Mouse (Mus musculus): ENCODE data around the gene 1700029F12Rik. TPM values are rescaled to one million over a fixed set of nuclear protein-coding genes. Genes with fewer than 3 reads are reported as not detected.

1700029F12Rik gene
- total and polyA plus RNA-seq, 2 experiments from 2014 or later, result not detected

DNA sequence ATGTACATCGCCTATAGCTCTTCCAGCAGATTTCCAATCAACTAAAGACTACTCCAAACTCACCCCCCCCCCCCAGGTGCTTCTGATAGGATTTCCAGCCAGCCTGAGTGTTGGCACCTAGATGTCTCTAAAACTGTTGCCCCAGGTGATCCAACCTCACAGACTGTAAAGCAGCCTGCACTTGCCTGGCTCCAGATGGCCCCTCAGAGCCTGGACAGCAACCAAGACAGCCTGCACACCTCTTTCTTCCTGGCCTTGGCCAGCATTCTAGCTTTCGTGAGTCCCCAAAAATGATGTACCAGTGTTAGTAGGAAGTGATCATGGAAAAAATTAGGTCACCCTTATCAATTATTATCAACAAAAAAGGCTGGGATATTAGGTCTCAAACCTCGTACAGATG, 16.5 kb downstream of the 1700029F12Rik start:
- DNase-seq (ENCODE audit: low spot score), result no peak
- ATAC-seq (ENCODE audit: insufficient read depth, low read depth), result no peak
- WGBS, result 85% methylated on average over 3 of the region's 3 CpGs
- no peak for TF ChIP-seq EP300 (IDR thresholded peaks at IDR 0.05; ENCODE audit: low read depth)
- no peak for TF ChIP-seq CTCF (IDR thresholded peaks at IDR 0.05; ENCODE audit: low read depth)
- Histone ChIP-seq H3K9me3 (replicated peaks; ENCODE audit: control insufficient read depth, low read length) (no peaks in the 10 kb centered on the region), H3K4me3 (ENCODE audit: low read depth, low read length) (no peak overlapping the region), H3K36me3 (replicated peaks; ENCODE audit: control insufficient read depth, insufficient read depth, low read length) (no peaks in the 10 kb centered on the region), H3K27ac (ENCODE audit: low read depth) (no peak overlapping the region), H3K27me3 (ENCODE audit: control insufficient read depth, insufficient read depth, low read length) (no peaks in the 10 kb centered on the region), H3K4me2 (ENCODE audit: low read depth, low read length) (no peak overlapping the region), H3K4me1 (ENCODE audit: control insufficient read depth, insufficient read depth) (no peaks in the 10 kb centered on the region), H3K9ac (replicated peaks; ENCODE audit: low read depth, low read length) (no peak overlapping the region)

DNA sequence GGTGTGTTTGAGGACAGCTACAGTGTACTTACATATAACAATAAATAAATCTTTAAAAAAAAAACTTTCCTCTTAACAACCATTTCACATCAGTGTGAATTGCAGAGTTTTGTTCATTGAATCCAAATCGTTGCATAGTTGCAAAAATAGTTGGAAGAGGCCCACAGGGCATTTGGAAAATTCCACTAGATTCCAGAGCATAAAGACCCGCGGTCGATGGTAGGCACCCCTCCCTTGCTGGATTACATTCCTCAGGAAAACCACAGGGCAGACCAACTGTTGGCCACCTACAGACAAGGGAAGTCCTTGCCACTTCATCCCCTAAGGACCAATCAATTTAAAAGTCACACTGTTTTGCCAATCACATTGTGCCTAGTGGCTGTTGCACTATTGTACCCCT, 19.8 kb downstream of the 1700029F12Rik start:
- no peaks in the 10 kb centered on the region for H3K36me3 ChIP-seq (replicated peaks; ENCODE audit: control insufficient read depth, insufficient read depth, low read length)
- peaks cover 7% of the 10 kb centered on the region for H3K4me1 ChIP-seq (ENCODE audit: control insufficient read depth, insufficient read depth)
- no peaks in the 10 kb centered on the region for H3K27me3 ChIP-seq (ENCODE audit: control insufficient read depth, insufficient read depth, low read length)
- no peak overlapping the region for H3K4me2 ChIP-seq (ENCODE audit: low read depth, low read length)
- no peak overlapping the region for H3K27ac ChIP-seq (ENCODE audit: low read depth)
- WGBS, result 75% methylated on average over 4 of the region's 4 CpGs
- ATAC-seq (ENCODE audit: insufficient read depth, low read depth) (no peak), DNase-seq (ENCODE audit: low spot score) (no peak)
- no peak overlapping the region for H3K4me3 ChIP-seq (ENCODE audit: low read depth, low read length)
- TF ChIP-seq EP300 (IDR thresholded peaks at IDR 0.05; ENCODE audit: low read depth) (no peak), CTCF (IDR thresholded peaks at IDR 0.05; ENCODE audit: low read depth) (no peak)
- no peaks in the 10 kb centered on the region for H3K9me3 ChIP-seq (replicated peaks; ENCODE audit: control insufficient read depth, low read length)
- no peak overlapping the region for H3K9ac ChIP-seq (replicated peaks; ENCODE audit: low read depth, low read length)

DNA sequence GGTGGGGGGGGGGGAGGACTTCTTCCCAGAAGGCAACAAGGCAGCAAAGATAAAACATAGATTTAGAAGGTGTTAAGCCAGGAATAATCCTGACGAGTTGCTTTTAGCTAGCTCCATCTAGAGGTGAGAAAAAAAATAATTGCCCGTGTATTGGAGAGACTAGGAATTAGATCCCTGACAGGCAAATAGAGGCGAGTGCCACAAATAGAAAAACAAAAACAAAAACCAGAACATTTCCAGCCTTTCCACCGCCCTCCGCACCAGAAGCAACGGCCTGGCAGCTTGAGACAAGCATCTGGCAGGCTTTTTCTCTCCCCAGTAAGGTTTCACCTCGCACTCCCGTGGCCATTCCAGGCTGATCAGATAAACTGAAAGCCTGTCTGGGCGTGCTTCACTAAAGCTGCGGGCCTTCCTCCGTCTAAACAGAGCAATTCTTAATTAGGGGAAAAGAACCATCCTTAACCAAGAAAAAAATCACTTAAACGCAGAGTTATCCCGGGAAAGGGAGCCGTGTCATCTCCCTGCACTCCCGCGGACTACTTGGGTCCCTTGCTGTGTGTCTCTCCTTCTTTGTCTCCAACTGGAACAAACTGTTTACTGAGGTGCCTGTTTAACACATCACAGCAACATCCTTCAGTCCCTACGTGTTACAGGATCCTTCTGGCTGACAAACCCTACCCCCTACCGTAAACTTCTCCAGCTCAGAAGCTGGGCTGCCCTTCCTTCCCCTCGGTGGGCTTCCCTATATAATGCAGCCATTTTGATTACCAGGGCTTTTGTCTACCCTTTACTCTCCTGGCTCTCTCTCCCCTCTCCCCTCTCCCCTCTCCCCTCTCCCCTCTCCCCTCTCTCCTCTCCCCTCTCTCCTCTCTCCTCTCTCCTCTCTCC, 25.7 kb downstream of the 1700029F12Rik start:
- peak overlapping the region; percentile 23; the same call in 1 of the 2 replicates for H3K27ac ChIP-seq (ENCODE audit: low read depth)
- H3K4me1 ChIP-seq (ENCODE audit: control insufficient read depth, insufficient read depth), result peaks cover 11% of the 10 kb centered on the region
- H3K4me3 ChIP-seq (ENCODE audit: low read depth, low read length), result peak overlapping the region; percentile 52
- DNase-seq (ENCODE audit: low spot score) (peak; percentile 72), ATAC-seq (ENCODE audit: insufficient read depth, low read depth) (peak; percentile 36; the same call in 1 of the 2 replicates)
- 3% methylated on average over 19 of the region's 19 CpGs for WGBS
- no peaks in the 10 kb centered on the region for H3K27me3 ChIP-seq (ENCODE audit: control insufficient read depth, insufficient read depth, low read length)
- no peak for TF ChIP-seq EP300 (IDR thresholded peaks at IDR 0.05; ENCODE audit: low read depth)
- TF ChIP-seq CTCF (IDR thresholded peaks at IDR 0.05; ENCODE audit: low read depth), result peak; percentile 48; the same call in 1 of the 2 replicates
- H3K9me3 ChIP-seq (replicated peaks; ENCODE audit: control insufficient read depth, low read length), result no peaks in the 10 kb centered on the region
- peak overlapping the region; percentile 92 for H3K4me2 ChIP-seq (ENCODE audit: low read depth, low read length)
- H3K36me3 ChIP-seq (replicated peaks; ENCODE audit: control insufficient read depth, insufficient read depth, low read length), result no peaks in the 10 kb centered on the region
- peak overlapping the region; percentile 47 for H3K9ac ChIP-seq (replicated peaks; ENCODE audit: low read depth, low read length)

DNA sequence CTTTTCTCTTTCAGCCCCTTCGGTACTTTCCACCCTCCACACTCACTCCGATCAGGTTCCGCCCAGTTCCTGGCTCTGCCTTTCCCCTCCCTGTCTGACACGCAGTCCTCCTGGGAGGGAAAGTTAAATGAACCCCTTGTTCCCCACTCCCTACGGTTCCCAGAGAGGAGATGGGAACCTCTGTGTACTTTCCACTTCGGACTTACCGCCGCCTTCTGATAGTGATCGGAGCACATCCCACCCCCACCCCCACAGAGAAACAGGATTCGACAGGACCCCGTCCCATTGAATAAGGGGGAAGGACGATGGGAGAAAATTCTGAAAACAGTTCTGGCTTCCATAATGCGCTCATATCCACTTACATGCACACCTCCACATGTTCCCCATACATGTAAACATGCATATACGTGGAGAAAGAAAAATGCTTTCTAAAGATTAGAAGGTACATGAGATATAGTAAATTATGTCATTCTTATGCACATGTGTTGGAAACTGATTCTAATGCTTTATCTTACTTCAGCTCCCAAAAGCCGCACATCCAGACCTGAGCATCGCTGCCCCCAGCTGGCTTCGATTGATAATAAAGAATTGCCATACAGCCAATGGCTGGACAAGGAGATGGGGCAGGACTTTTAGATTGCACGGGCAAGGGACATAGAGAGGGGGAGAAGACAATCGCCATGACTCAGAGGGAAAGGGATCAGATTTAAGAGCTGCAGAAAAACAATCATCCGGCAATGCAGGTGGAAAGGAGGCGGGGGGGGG, 26.5 kb downstream of the 1700029F12Rik start:
- Histone ChIP-seq H3K27ac (ENCODE audit: low read depth) (no peak overlapping the region), H3K4me3 (ENCODE audit: low read depth, low read length) (peak overlapping the region; percentile 41), H3K9ac (replicated peaks; ENCODE audit: low read depth, low read length) (0 out of 2 replicates have a peak overlapping the region, but pooled peaks have one; percentile 24), H3K4me1 (ENCODE audit: control insufficient read depth, insufficient read depth) (peaks cover 11% of the 10 kb centered on the region), H3K4me2 (ENCODE audit: low read depth, low read length) (peak overlapping the region; percentile 92), H3K36me3 (replicated peaks; ENCODE audit: control insufficient read depth, insufficient read depth, low read length) (no peaks in the 10 kb centered on the region), H3K9me3 (replicated peaks; ENCODE audit: control insufficient read depth, low read length) (no peaks in the 10 kb centered on the region), H3K27me3 (ENCODE audit: control insufficient read depth, insufficient read depth, low read length) (no peaks in the 10 kb centered on the region)
- WGBS, result 0% methylated on average over 20 of the region's 21 CpGs
- TF ChIP-seq EP300 (IDR thresholded peaks at IDR 0.05; ENCODE audit: low read depth) (no peak), CTCF (IDR thresholded peaks at IDR 0.05; ENCODE audit: low read depth) (no peak; the same call in 1 of the 2 replicates)
- ATAC-seq (ENCODE audit: insufficient read depth, low read depth) (peak; percentile 61; the same call in 1 of the 2 replicates), DNase-seq (ENCODE audit: low spot score) (peak; percentile 23)

DNA sequence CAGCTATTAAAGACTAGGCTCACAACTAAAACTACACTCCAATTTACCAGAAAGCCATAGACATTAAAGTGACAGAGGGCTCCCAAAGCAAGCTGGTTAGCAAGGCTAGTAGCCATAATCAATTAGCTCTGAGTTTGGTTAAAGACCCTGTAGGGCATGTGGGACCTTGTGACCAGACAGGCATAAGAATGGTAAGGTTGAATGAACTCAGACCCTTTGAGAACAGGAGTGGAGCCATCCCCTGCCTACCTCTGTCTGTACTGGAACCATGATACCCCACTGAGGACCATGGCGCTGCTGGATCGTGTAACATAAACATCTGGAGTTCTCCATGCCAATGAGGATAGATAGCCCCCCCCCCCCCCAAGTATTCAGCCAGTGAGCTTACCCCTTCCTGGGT, 27.4 kb downstream of the 1700029F12Rik start:
- H3K4me3 ChIP-seq (ENCODE audit: low read depth, low read length), result no peak overlapping the region

More for the DNA sequence above, 27.4 kb downstream of the 1700029F12Rik start:
- ATAC-seq (ENCODE audit: insufficient read depth, low read depth), result no peak
- no peak overlapping the region for H3K9ac ChIP-seq (replicated peaks; ENCODE audit: low read depth, low read length)
- H3K27me3 ChIP-seq (ENCODE audit: control insufficient read depth, insufficient read depth, low read length), result no peaks in the 10 kb centered on the region
- peaks cover 11% of the 10 kb centered on the region for H3K4me1 ChIP-seq (ENCODE audit: control insufficient read depth, insufficient read depth)
- 59% methylated on average over 2 of the region's 2 CpGs for WGBS
- no peaks in the 10 kb centered on the region for H3K36me3 ChIP-seq (replicated peaks; ENCODE audit: control insufficient read depth, insufficient read depth, low read length)
- no peak overlapping the region for H3K27ac ChIP-seq (ENCODE audit: low read depth)
- no peaks in the 10 kb centered on the region for H3K9me3 ChIP-seq (replicated peaks; ENCODE audit: control insufficient read depth, low read length)
- TF ChIP-seq EP300 (IDR thresholded peaks at IDR 0.05; ENCODE audit: low read depth), result no peak
- no peak for TF ChIP-seq CTCF (IDR thresholded peaks at IDR 0.05; ENCODE audit: low read depth)
- no peak for DNase-seq (ENCODE audit: low spot score)
- H3K4me2 ChIP-seq (ENCODE audit: low read depth, low read length), result no peak overlapping the region

All from heart, postnatal 0 days (tissue).